Mouse (Mus musculus) MEL (cell line): Measurements from ENCODE around the gene Gtpbp1.

ENCODE experiments used
- CTCF ChIP-seq, 3 experiments: IDR thresholded peaks in 2 of 3; conservative IDR thresholded peaks in 1 of 3; 2 replicates each; pipeline ENCODE4 v1.5.1; 2011 to 2012; ENCODE audit warnings: low read length in 3 of 3, low read depth in 2 of 3, mild to moderate bottlenecking in 2 of 3, improper control_type of control experiment in 1 of 3, inconsistent platforms in 1 of 3, mixed read lengths in 1 of 3, moderate library complexity in 1 of 3; ENCODE audit not compliant: control insufficient read depth in 1 of 3, insufficient read depth in 1 of 3, poor library complexity in 1 of 3, severe bottlenecking in 1 of 3
- EP300 ChIP-seq, 2 experiments: IDR thresholded peaks; 2 replicates each; pipeline ENCODE4 v1.6.1; 2011; ENCODE audit warnings: improper control_type of control experiment in 2 of 2, low read length in 2 of 2, low read depth in 1 of 2, mild to moderate bottlenecking in 1 of 2
- ETS1 ChIP-seq: IDR thresholded peaks from 2 replicates; pipeline ENCODE4 v1.6.1; 2012; ENCODE audit warnings: low read depth, mild to moderate bottlenecking, inconsistent platforms, low read length, improper control_type of control experiment, moderate library complexity
- GATA1 ChIP-seq: IDR thresholded peaks from 2 replicates; pipeline ENCODE4 v1.6.1; 2011; ENCODE audit warnings: low read depth, low read length, improper control_type of control experiment
- MAZ ChIP-seq: IDR thresholded peaks from 2 replicates; pipeline ENCODE4 v1.6.1; 2012; ENCODE audit warnings: low read depth, mild to moderate bottlenecking, inconsistent platforms, low read length, improper control_type of control experiment
- MEF2A ChIP-seq: IDR thresholded peaks from 2 replicates; pipeline ENCODE4 v1.6.1; 2014; ENCODE audit warnings: low read depth, mild to moderate bottlenecking, inconsistent platforms, low read length, improper control_type of control experiment; ENCODE audit not compliant: poor library complexity, insufficient replicate concordance, severe bottlenecking; ENCODE audit errors: extremely low read depth
- MXI1 ChIP-seq: IDR thresholded peaks from 2 replicates; pipeline ENCODE4 v1.6.1; 2011; ENCODE audit warnings: mild to moderate bottlenecking, low read depth, low read length, improper control_type of control experiment
- RCOR1 ChIP-seq: IDR thresholded peaks from 2 replicates; pipeline ENCODE4 v1.6.1; 2012; ENCODE audit warnings: low read depth, mild to moderate bottlenecking, inconsistent platforms, low read length, improper control_type of control experiment
- TCF12 ChIP-seq: IDR thresholded peaks from 2 replicates; pipeline ENCODE4 v1.6.1; 2014; ENCODE audit warnings: low read depth, mild to moderate bottlenecking, inconsistent platforms, low read length, improper control_type of control experiment, moderate library complexity
- USF1 ChIP-seq: IDR thresholded peaks from 2 replicates; pipeline ENCODE4 v1.6.1; 2014; ENCODE audit warnings: low read depth, mild to moderate bottlenecking, inconsistent platforms, low read length, improper control_type of control experiment, moderate library complexity
- USF2 ChIP-seq, 2 experiments: IDR thresholded peaks; 2 replicates each; pipeline ENCODE4 v1.6.1; 2011 to 2012; ENCODE audit warnings: improper control_type of control experiment in 2 of 2, low read length in 2 of 2, borderline replicate concordance in 1 of 2, inconsistent platforms in 1 of 2, low read depth in 1 of 2, mild to moderate bottlenecking in 1 of 2; ENCODE audit not compliant: insufficient read depth in 1 of 2

- TF ChIP-seq EP300 (IDR thresholded peaks at IDR 0.05; ENCODE audit: low read depth in 1 of 2, low read length in 2 of 2) (0 out of 4 replicates have a peak, but pooled peaks of 1 of the 2 experiments have one; percentile 11), MXI1 (peak; percentile 72), CTCF (IDR thresholded peaks at IDR 0.05 in 2 of 3, conservative IDR thresholded peaks at IDR 0.05 in 1 of 3; ENCODE audit: control insufficient read depth in 1 of 3, insufficient read depth in 1 of 3, low read depth in 2 of 3, low read length in 3 of 3, poor library complexity in 1 of 3, severe bottlenecking in 1 of 3) (no peak), MAZ (no peak), USF2 (IDR thresholded peaks at IDR 0.05; ENCODE audit: borderline replicate concordance in 1 of 2, insufficient read depth in 1 of 2, low read depth in 1 of 2, low read length in 2 of 2) (no peak), ETS1 (no peak), RCOR1 (no peak), USF1 (no peak), TCF12 (no peak), GATA1 (no peak), MEF2A (no peak)
Observed at GRCm38 (mm10) chr15:79741921-79742705, 51.5 kb downstream of the Gtpbp1 start, which contains the start of gene Sun2.
